Mouse (Mus musculus): ENCODE data around the gene C1ql1.

The C1ql1 gene

DNA sequence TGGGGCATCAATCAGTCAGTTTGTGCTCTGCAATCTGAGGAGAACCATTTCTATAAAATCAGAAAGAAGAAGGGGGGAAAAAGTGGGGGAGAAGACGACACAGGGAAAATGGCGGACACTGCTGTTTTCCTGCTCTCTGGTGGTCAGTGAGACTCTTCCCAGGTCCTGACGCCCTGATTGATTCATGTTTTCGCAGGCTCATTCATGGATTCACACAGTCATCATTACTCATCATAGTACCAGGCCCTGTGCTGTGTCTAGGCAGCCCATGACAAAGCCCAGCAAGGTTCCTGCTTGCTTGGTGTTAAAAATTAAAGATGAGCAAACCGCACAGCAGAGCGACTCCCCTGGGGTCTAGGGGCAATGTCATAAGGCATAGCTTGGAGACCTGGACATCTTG lies 11.9 kb upstream of the C1ql1 start:
- CTCF ChIA-PET: no interaction called here

DNA sequence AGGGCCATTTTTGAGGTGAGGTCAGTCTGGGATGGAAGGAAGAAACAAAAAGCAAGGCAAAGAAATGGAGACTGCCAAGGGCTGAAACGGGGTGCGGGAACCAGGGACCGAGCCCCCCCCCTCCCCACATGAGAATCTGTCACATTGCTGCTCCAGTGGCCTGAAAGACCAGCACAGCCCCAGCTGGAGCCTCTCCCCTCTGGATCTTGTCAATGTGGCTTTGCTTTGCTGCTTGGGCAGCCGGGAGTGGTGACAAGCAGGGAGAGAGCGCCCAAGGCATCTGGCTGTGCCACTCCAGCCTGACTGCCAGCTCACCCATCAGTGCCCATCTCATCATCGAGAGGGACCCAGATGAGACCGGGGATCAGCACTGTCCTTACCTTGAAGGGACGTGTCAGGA lies 11.2 kb upstream of the C1ql1 start:
- CTCF ChIA-PET: interaction anchor here (0.5 kb wide), 1 partner anchor 632 kb away, joined by 3 read pairs; no protein-coding TSS in a partner anchor

- CTCF ChIA-PET: interaction anchor here (0.5 kb wide), 1 partner anchor 633 kb away, joined by 3 read pairs; no protein-coding TSS in a partner anchor
Observed at GRCm38 (mm10) chr11:102956962-102957614, 10.6 kb upstream of the C1ql1 start.

DNA sequence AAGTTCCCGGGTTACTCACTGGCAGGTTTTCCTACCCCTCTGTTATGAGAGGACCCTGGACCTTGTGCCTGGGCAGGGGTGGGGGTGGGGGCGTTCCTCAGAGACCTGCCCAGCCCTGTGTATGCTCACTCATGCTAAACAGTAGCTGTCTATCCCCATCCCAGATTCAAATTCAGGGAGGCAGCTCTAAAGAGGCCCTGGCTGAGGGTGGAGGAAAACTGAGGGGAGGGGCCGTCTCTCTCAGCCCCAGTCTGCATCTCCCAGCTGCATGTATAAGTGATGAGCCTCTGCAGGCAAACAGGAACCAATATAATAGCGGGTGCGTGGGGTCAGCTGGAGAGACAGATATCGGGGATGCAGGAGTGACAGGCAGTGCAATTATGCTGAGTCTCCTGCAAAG lies 6.4 kb upstream of the C1ql1 start:
- CTCF ChIA-PET: no interaction called here

DNA sequence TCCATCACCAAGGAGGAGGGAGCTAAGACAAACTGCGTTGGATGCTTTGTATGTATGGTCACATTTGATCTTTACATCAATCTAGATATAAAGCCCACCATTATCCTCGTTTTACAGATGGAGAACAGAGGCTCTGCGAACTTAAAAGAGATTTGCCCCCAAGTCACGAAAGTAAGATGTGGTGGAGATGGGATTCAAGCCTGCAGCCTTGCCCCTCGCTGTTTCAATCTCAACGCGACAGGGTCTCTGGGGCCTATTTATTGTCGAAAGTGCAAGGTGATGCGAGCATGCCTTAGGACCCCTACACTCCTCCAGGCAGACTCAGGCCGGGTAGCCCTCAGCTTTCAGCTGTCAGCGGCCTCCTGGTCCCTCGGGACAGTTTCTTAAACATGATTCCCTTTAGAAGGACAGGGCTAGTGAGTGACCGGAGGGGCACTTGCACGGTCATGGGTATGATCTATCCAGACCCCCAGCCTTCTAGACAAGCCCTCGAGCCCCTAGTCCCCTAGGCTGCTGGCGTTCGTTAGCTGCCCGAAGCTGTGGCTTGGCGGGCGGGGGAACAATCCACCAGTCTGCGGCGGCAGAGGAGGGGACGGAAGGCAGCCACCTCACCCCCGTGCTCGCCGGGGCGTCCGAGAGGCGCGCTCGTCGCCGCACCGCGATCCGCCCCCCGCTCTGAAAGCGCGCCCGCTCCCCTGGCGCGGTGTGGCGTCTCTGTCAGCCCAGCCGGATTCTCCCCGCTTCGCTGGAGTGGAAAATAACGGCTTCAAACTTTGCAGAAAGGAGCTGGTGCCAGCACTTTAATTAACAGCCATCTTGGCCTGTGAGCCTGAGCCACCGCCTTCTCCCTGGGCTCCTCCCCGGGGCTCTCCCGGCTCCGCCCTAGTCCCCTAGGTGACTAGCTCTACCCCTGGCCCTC lies 1.8 kb upstream of the C1ql1 start:
- CTCF ChIA-PET: interaction anchor here (0.7 kb wide), 1 partner anchor 174 kb away, joined by 3 read pairs; no protein-coding TSS in a partner anchor

GRCm38 (mm10) chr11:102946992-102947343 lies 480 bp upstream of the C1ql1 start:
- CTCF ChIA-PET: no interaction called here

DNA sequence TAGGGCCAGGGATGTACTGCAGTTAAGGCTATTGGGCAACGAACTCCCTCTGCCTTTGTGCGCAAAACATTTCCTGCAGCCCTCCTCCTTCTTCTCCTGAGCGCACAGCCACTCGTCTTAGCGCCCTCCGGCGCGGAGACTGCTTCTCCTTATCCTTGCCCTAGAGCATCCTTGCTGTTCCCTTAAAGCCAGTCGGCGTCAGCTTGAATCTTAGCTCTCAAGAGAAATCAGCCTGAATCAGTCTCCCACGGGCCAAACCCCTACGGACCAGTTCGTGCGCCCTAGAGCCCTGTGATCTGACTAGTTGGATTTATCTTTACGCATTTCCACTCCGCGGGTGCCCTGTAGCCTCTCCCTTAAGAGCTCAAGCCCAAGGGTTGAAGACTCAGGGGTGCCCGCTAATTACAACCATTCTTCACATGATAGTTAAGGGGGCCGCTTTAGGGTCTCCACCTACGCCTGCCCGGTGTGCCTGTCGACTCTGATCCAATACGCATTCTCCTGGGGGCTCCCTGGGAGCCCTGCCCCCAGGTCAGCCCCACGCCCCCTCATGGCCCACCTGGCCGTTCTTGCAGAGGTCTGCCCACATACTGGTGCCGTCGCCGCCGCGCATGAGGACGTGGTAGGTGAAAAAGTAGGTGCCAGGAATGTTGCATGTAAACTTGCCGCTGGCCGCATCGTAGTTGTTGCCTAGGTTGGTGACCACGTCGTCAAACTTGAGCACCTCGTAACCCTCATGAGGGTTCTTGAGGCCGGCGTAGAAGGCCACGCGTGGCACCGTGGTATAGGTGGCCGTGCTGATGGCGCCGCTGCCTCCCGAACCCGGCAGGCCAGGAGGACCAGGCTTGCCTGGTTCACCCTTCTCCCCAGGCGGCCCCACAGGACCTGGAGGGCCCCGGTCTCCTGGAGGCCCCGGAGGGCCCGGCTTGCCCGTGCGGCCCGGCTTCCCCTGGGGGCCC lies 903 bp downstream of the C1ql1 start:
- CTCF ChIA-PET: interaction anchor here (0.6 kb wide), 1 partner anchor 1417 kb away, joined by 9 read pairs; no protein-coding TSS in a partner anchor

GRCm38 (mm10) chr11:102941236-102941635 lies 5.3 kb downstream of the C1ql1 start:
- CTCF ChIA-PET: interaction anchor here (0.9 kb wide), 1 partner anchor 12 kb away, joined by 3 read pairs; no protein-coding TSS in a partner anchor

- CTCF ChIA-PET: no interaction called here
Observed at GRCm38 (mm10) chr11:102939024-102939675, 7.3 kb downstream of the C1ql1 start.

DNA sequence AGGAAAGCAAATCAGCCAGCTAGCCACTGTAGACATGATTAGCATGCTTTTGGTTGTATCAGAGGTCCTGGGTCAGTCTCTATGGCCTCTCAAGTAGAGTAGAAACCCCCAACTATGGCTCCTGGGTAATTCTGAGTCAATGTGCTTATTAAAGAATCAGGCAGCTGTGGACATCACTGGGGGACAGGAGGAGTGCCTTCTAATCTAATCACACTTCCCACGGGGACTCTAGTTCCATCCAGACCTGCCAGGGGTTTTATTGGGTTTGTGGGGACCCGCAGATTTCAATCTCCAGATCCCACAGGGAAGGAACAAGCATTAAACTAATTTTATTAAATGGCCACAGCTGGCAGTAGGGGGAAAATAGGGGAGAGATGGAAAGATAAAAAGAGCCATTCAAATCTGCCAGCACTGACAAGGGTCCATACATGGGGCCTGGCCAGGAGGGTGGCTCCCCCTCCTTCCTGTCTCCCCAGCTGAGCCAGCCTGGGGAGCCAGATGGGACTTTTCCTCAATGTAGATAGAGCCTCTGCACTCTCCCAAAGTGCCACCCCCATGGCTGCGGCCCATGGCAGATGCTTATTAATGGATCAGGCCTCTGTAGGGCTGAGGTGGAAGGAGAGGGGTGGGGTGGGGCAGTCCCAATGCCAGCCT lies 8.8 kb downstream of the C1ql1 start:
- CTCF ChIA-PET: no interaction called here

DNA sequence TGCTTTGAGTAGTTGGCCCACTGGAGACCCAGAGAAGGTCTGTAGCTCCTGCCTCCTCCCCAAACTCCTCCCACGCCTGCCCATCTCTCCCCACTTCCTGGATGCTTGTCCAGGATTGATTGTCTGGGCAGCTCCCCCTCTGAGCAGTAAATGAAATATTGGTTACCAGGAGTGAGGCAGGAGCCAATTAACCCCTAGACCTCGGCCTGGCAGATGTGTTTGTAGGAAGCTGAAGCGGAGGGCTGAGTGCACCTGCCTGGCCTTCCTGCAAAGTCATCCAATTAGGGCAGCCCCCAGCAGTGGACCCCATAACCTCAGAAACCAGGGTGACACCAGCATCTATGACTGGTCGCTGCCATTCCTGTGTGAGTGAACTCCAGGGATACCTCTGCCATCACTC lies 10.2 kb downstream of the C1ql1 start:
- CTCF ChIA-PET: no interaction called here

- CTCF ChIA-PET: no interaction called here
Observed at GRCm38 (mm10) chr11:102930672-102931071, 15.8 kb downstream of the C1ql1 start.

DNA sequence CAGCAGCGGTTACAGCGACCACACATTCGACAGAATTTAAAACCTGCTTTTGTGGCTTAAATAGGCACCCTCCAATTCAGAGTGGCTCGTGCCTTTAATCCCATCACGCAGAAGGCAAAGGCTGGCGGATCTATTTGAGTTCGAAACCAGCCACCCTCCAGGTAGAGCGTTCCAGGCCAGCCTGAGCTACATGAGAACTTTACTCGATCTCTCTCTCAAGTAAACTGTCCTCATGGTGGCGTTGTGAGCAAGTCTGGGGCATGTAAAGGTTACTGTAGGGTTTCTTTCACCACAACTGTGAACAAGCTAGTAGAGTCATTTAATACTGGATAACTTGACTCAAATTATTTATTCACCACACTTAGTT lies 21.2 kb downstream of the C1ql1 start:
- CTCF ChIA-PET: interaction anchor here (0.6 to 0.7 kb wide), 5 partner anchors 48 to 1224 kb away, joined by 3 to 5 read pairs (median 4); no protein-coding TSS in a partner anchor

- CTCF ChIA-PET: interaction anchor here (0.6 kb wide), 2 partner anchors 48 to 1139 kb away, joined by 4 to 5 read pairs; no protein-coding TSS in a partner anchor
Observed at GRCm38 (mm10) chr11:102924557-102925350, 21.7 kb downstream of the C1ql1 start, which contains the start of gene Kif18b. Kif18b (minus strand) TSS chr11:102925124.

GRCm38 (mm10) chr11:102921491-102921890 lies 25.0 kb downstream of the C1ql1 start:
- CTCF ChIA-PET: no interaction called here

DNA sequence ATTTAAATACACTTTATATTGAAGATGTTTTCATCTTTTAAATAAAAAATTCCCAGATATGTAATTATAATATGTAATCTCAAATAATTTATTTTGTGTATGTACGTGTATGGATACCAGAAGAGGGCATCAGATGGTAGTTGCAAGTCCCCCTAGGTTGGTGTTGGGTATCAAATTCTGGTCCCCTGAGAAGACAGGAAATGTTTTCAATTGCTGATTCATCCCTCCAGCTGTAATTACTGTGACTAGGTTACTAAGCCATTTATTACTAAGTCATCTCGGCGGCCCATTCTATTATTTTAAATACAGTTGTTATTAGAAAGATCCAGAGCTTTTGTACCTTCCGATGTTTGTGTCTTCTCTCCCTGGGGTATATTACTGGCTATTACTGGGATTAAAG lies 28.4 kb downstream of the C1ql1 start:
- CTCF ChIA-PET: no interaction called here

GRCm38 (mm10) chr11:102915380-102915779 lies 31.1 kb downstream of the C1ql1 start:
- CTCF ChIA-PET: no interaction called here

- CTCF ChIA-PET: no interaction called here
Observed at GRCm38 (mm10) chr11:102911376-102911775, 35.1 kb downstream of the C1ql1 start.

DNA sequence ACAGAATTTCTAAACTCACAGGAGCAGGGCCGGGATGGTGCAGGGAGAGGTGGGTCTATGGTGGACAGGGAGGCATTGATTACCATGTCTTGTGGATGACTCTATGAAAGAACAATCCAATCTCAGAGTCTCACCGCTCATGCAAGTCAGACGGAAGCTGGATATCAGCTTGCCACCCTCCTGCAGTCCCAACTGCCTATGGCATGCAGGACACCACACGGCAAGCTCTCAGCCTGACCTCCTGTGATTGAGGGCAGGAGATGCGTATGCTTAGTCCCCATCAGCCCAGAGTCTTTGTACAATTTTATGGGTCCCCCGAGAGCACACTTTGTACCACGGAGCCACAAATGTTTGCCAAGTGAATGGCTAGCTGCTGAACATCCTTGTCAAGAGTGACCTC lies 42.8 kb downstream of the C1ql1 start:
- CTCF ChIA-PET: no interaction called here

GRCm38 (mm10) chr11:102902107-102902506 lies 44.4 kb downstream of the C1ql1 start:
- CTCF ChIA-PET: no interaction called here

All from spleen, embryonic (tissue).